9 mouse cellular contexts compared by ENCODE assay signal in the genomic region with DNA sequence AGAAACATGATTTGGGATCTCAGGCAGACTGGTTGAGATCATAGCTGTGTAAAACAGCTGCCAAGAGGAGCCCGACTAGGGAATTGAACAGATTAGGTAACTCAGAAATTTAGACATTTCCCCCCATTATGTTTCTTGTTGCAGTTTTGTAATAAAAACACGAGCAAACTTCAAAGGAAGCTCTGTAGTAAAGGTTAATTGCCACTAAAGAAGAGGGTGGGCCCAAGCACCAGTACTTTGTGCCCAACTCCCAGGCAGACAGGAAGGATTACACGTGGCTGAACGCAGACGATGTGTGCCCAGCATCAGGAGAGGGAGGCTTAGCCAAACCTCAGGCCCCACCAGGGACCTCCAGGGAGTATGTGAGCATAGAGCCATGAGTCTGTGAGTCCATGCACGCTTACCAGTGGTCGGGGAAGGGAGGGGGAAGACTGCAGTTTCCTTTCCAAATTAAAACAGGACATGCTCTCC.
DNase-seq lines count a peak whose midpoint lies in the region; ATAC-seq and TF ChIP-seq lines count a peak whose summit lies in the region.
"Had no signal": no experiment of that assay in that cellular context is flagged by ENCODE, and none has a peak within 500 bp of the region (broad histone marks: within the 10 kb centered on the region; RNA-seq: fewer than 3 reads in every experiment).

No protein-coding gene starts in this region.

- no peak overlapping the region for H3K4me3 ChIP-seq in cerebellum, adult 2 months (replicated peaks; ENCODE audit: insufficient read depth, low read depth, low read length)

- no peak for DNase-seq in cerebellum, adult 2 months
- DNase-seq in cerebellum, postnatal 36 days: no peak
- DNase-seq in adipocyte (ENCODE audit: low spot score): peak; percentile 90
- DNase-seq in gastrocnemius, postnatal 25 days: peak; percentile 14
- DNase-seq in heart, postnatal 36 days: peak; percentile 43 to 71
- DNase-seq in embryo, embryonic 10 days (ENCODE audit: low spot score): no peak

- H3K27me3 ChIP-seq in cerebellum, adult 2 months (ENCODE audit: control insufficient read depth, insufficient read depth, low read length): no peaks in the 10 kb centered on the region

- intact Hi-C loops in heart, postnatal 36 days (cut with DNase I): loop anchor here (5.0 to 10.0 kb wide), 3 partner anchors 137 to 430 kb away; no protein-coding TSS in a partner anchor

- no peaks in the 10 kb centered on the region for H3K4me1 ChIP-seq in cerebellum, adult 2 months (ENCODE audit: control insufficient read depth, insufficient read depth, low read length)

- peak overlapping the region; percentile 47; the same call in 1 of the 2 replicates for H3K27ac ChIP-seq in cerebellum, adult 2 months (ENCODE audit: insufficient read depth, low read length)

- no peak for ATAC-seq in CD4-positive, CD25-positive, alpha-beta regulatory T cell, adult 4 months
- ATAC-seq in frontal cortex, adult (ENCODE audit: low TSS enrichment): no peak
- ATAC-seq: forebrain, embryonic 14.5 days had no signal

- no peak for TF ChIP-seq POLR2A in cerebellum, adult 2 months (IDR thresholded peaks at IDR 0.05; ENCODE audit: borderline replicate concordance, insufficient read depth, low read length)

- WGBS in cerebellum, adult 2 months: 20% methylated on average over 7 of the region's 7 CpGs

- TF ChIP-seq CTCF in cerebellum, adult 2 months (IDR thresholded peaks at IDR 0.05; ENCODE audit: borderline replicate concordance, insufficient read depth, low read depth, low read length): no peak

Comparison
In these comparisons a context has a peak if more than half of its experiments do, and no peak if none do; other contexts are left out.
1. DNase-seq: peak in adipocyte (single experiment), gastrocnemius, postnatal 25 days (single experiment) and heart, postnatal 36 days (2 of 2); none in cerebellum, adult 2 months (0 of 2), cerebellum, postnatal 36 days (0 of 2) and embryo, embryonic 10 days (single experiment).